Mouse (Mus musculus) liver, postnatal 0 days (tissue): ENCODE measurements at regions not wholly inside any gene's neighbourhood (a gene's known extent, or its start where the extent isn't known, plus 50 kb on each side); places are given as distances from the start of the nearest gene placed in this dataset.
A peak's percentile ranks its signal among the peaks of the same experiment; 100 is the strongest.

Source experiments
- ATAC-seq: fragments of 200-750 bp; cut with Nextera tagmentation; 2 replicates; pipeline ENCODE4 v1.8.0; 2017; ENCODE audit warnings: mild to moderate bottlenecking, moderate library complexity
- DNase-seq: peaks from one replicate; pipeline ENCODE4 v3.0.0-alpha.2; 2016
- H3K27ac ChIP-seq: fragments of 300-500 bp; sonication (generic); 2 replicates; pipeline ENCODE4 v1.5.1; 2014; ENCODE audit warnings: antibody characterized with exemption, moderate library complexity, mild to moderate bottlenecking, low read depth
- H3K27me3 ChIP-seq: fragments of 300-500 bp; sonication (generic); 2 replicates; pipeline ENCODE4 v1.6.1; 2014; ENCODE audit warnings: low read length, control low read depth, mixed read lengths; ENCODE audit not compliant: insufficient read depth
- H3K36me3 ChIP-seq: fragments of 300-500 bp; sonication (generic); replicated peaks from 2 replicates; pipeline ENCODE4 v1.6.1; 2014; ENCODE audit warnings: mild to moderate bottlenecking, control low read depth, low read length, moderate library complexity, mixed read lengths; ENCODE audit not compliant: insufficient read depth
- H3K4me1 ChIP-seq: fragments of 300-500 bp; sonication (generic); 2 replicates; pipeline ENCODE4 v1.6.1; 2014; ENCODE audit warnings: antibody characterized with exemption, mild to moderate bottlenecking, control low read depth; ENCODE audit not compliant: insufficient read depth
- H3K4me2 ChIP-seq: fragments of 300-500 bp; sonication (generic); 2 replicates; pipeline ENCODE4 v1.6.1; 2014; ENCODE audit warnings: low read depth, mild to moderate bottlenecking, low read length, moderate library complexity, mixed read lengths
- H3K4me3 ChIP-seq: fragments of 300-500 bp; sonication (generic); 2 replicates; pipeline ENCODE4 v1.5.1; 2014; ENCODE audit warnings: low read depth, low read length
- H3K9ac ChIP-seq: fragments of 300-500 bp; sonication (generic); replicated peaks from 2 replicates; pipeline ENCODE4 v1.6.1; 2014; ENCODE audit warnings: mild to moderate bottlenecking, moderate library complexity
- H3K9me3 ChIP-seq: fragments of 300-500 bp; sonication (generic); 2 replicates; pipeline ENCODE4 v1.6.1; 2016; ENCODE audit warnings: mild to moderate bottlenecking, control low read depth, low read length, mixed read lengths
- CTCF ChIP-seq: sonication (generic); IDR thresholded peaks from 2 replicates; pipeline ENCODE4 v1.5.1; 2016; ENCODE audit warnings: antibody characterized with exemption, low read depth
- EP300 ChIP-seq: IDR thresholded peaks from 2 replicates; pipeline ENCODE4 v1.6.1; 2016; ENCODE audit warnings: antibody characterized with exemption, low read depth, mild to moderate bottlenecking
- WGBS: fragments of 180-500 bp; shearing (Covaris S2); extraction: QIAGEN DNeasy Blood & Tissue Kit; methylation state at CpG from one replicate; pipeline ENCODE4 v1.1.7; 2014; ENCODE audit not compliant: insufficient replicate concordance; 5-methylcytosine and 5-hydroxymethylcytosine counted together

DNA sequence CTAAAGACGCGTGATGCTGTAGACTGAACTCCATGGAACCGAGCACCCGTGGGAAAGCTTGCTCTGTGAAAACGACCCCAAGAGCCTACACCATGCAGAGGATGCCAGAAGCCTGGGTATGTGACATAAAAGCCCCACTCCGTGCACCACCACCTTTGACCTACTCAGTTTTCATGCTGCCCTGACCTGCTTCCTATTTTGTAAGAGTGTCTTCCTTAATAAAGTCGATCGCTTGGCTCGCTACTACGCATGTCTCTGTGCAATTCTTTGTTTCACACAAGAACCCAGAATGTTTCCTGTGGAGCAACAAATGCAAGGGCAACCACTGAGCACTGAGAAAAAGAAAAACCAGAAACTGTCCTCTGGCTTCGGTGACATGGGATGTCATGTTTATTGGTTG lies 60.5 kb downstream of the Sec61b start:
- Histone ChIP-seq H3K4me1 (no peaks in the 10 kb centered on the region), H3K27me3 (no peaks in the 10 kb centered on the region), H3K9me3 (no peaks in the 10 kb centered on the region), H3K9ac (no peak overlapping the region), H3K4me2 (no peak overlapping the region), H3K4me3 (no peak overlapping the region), H3K27ac (no peak overlapping the region), H3K36me3 (no peaks in the 10 kb centered on the region)
- DNase-seq = no peak
- no peak for ATAC-seq
- WGBS = 74% methylated on average over 11 of the region's 11 CpGs
- TF ChIP-seq CTCF (no peak), EP300 (no peak)

DNA sequence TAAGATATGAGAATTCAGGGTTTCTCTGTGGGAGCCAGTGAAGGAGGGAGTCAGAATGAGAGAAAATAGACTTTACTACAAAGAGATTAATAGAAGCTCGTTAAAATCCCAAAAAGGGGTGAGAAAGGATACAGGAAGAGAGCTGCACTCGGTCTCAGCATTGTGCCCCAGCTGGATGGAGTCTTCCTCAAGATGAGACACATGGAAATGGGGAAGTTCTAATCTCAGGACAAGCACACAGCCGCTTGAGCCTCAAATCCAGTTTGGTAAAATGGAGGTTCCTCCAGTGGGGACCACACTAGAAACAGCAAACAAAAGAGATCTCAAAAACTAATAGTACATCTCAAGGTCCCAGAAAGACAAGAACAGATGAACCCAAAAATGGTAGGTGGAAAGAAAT lies 93.2 kb downstream of the Sec61b start:
- Histone ChIP-seq H3K4me1 (no peaks in the 10 kb centered on the region), H3K27me3 (no peaks in the 10 kb centered on the region), H3K9ac (no peak overlapping the region), H3K27ac (no peak overlapping the region), H3K4me3 (no peak overlapping the region), H3K36me3 (no peaks in the 10 kb centered on the region), H3K4me2 (no peak overlapping the region), H3K9me3 (no peaks in the 10 kb centered on the region)
- 31% methylated on average over 3 of the region's 3 CpGs for WGBS
- DNase-seq (no peak), ATAC-seq (no peak)
- TF ChIP-seq CTCF (no peak), EP300 (no peak)

DNA sequence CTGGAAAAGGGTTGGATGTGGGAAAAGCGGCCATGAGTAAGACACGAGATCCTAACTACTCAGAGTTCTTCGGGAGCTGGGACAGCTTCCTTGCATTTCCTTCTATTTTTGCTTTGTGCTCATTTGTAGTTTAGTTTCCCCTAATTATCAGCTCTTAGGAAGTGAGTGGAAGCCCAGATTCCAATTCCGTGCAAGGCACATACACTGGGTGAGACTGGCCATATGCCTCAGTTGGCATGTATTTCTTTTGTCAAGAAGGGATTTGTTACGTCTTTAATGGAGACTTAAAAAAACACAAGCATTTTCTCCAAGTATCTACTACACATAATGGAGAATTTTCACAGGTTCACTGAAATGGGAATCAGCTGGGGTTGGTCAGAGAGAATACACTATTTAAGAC lies 96.4 kb downstream of the Sec61b start:
- Histone ChIP-seq H3K4me3 (no peak overlapping the region), H3K4me2 (no peak overlapping the region), H3K4me1 (no peaks in the 10 kb centered on the region), H3K36me3 (no peaks in the 10 kb centered on the region), H3K9ac (no peak overlapping the region), H3K27ac (no peak overlapping the region), H3K27me3 (no peaks in the 10 kb centered on the region), H3K9me3 (no peaks in the 10 kb centered on the region)
- TF ChIP-seq CTCF (no peak), EP300 (no peak)
- 68% methylated on average over 5 of the region's 5 CpGs for WGBS
- DNase-seq = peak; percentile 2
- no peak for ATAC-seq

DNA sequence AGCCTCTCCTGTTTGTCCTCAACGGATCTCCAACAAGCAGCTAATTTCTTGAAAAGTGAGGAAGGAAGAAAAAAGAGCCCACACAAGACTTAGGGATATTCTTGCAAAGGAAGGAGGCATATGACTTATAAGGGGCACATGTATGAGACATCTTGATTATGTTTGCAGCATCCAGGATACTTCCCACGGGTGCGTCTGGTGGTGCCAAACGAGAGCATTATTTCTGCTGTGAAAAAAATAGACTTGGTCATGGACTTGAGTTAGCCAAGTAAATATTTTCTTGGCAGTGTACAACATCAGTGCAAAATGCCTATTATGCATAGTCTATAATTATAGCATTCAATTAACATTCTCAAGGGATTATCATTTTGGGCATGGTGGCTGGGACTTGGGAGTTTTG lies 101.6 kb downstream of the Sec61b start:
- ATAC-seq (no peak), DNase-seq (no peak)
- H3K4me3 ChIP-seq = no peak overlapping the region
- H3K9me3 ChIP-seq = no peaks in the 10 kb centered on the region
- no peak overlapping the region for H3K27ac ChIP-seq
- H3K9ac ChIP-seq = no peak overlapping the region
- no peaks in the 10 kb centered on the region for H3K27me3 ChIP-seq
- no peak overlapping the region for H3K4me2 ChIP-seq
- H3K36me3 ChIP-seq = no peaks in the 10 kb centered on the region
- no peaks in the 10 kb centered on the region for H3K4me1 ChIP-seq
- 76% methylated on average over 4 of the region's 4 CpGs for WGBS
- TF ChIP-seq CTCF = no peak
- no peak for TF ChIP-seq EP300

DNA sequence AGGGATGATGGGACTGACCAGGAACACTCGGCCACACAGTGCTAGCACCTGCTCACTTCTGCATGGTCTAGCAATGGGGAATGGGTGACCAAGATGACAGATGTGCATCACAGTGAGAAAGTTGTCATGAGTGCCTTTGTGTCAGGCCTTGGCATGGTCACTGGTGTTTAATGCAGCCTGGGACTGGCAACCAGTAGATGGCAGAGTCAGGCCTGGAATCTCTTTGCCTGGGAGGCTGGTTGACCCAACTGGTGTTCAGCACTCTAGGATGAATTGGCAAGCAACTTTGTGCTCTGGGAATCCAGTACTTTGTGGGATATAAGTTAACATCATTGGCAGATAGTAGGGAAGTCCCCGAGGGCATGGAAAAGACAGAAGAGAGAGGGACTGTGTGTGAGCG lies 103.0 kb downstream of the Sec61b start:
- WGBS = 71% methylated on average over 3 of the region's 3 CpGs
- DNase-seq = no peak
- Histone ChIP-seq H3K27me3 (no peaks in the 10 kb centered on the region), H3K4me3 (no peak overlapping the region), H3K4me2 (no peak overlapping the region), H3K9ac (no peak overlapping the region), H3K27ac (no peak overlapping the region), H3K36me3 (no peaks in the 10 kb centered on the region), H3K9me3 (no peaks in the 10 kb centered on the region), H3K4me1 (no peaks in the 10 kb centered on the region)
- TF ChIP-seq EP300 (no peak), CTCF (peak; percentile 28)
- ATAC-seq = no peak

DNA sequence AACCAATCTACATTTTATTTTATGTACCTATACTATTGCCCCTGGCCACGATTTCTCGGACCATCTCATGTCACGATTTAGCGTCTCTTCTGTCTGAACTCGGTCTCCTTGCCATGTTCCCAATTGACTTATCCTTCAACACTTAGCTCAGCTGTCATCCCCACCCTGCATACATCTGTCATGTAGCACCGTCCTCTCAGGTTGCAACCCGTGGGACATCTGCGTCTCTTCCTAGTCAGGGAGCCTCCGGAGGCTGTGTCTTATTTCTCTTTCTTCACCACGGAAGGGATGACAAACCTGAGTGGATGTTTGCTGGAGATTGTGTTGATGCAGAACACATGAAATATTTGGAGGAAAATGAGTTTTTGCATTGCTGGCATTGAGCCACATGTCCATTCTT lies 104.2 kb downstream of the Sec61b start:
- Histone ChIP-seq H3K9ac (no peak overlapping the region), H3K4me1 (no peaks in the 10 kb centered on the region), H3K4me2 (no peak overlapping the region), H3K27me3 (no peaks in the 10 kb centered on the region), H3K36me3 (no peaks in the 10 kb centered on the region), H3K27ac (no peak overlapping the region), H3K4me3 (no peak overlapping the region), H3K9me3 (no peaks in the 10 kb centered on the region)
- DNase-seq (no peak), ATAC-seq (no peak)
- 81% methylated on average over 10 of the region's 10 CpGs for WGBS
- TF ChIP-seq CTCF (no peak), EP300 (no peak)

DNA sequence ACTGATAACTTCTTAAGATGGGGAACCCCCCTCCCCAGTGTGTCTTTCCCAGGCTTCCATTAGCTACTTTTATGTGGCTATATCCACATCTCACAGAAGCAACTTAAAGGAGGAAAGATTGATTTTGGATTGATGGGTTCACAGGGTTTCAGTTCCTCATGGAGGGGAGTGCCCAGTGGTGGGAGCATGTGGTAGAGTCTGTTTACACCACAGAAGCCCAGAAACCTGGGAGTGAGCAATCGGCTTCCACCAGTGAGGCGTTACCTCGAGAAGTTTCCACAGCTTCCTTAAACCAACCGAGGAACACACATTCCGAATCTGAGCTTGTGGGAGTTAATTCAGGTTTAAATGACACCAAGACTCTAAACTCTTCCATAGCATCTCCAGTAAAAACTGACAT lies 106.1 kb downstream of the Sec61b start:
- Histone ChIP-seq H3K27ac (no peak overlapping the region), H3K9me3 (no peaks in the 10 kb centered on the region), H3K27me3 (no peaks in the 10 kb centered on the region), H3K4me3 (no peak overlapping the region), H3K4me2 (no peak overlapping the region), H3K9ac (no peak overlapping the region), H3K4me1 (no peaks in the 10 kb centered on the region), H3K36me3 (no peaks in the 10 kb centered on the region)
- TF ChIP-seq CTCF = no peak
- no peak for TF ChIP-seq EP300
- no peak for ATAC-seq
- WGBS = 74% methylated on average over 5 of the region's 5 CpGs
- no peak for DNase-seq
